Mouse (Mus musculus) midbrain, embryonic 16.5 days (tissue): Measurements from ENCODE around the gene Cbfa2t2. TPM values are rescaled to one million over a fixed set of nuclear protein-coding genes. Genes with fewer than 3 reads are reported as not detected.
A peak's percentile ranks its signal among the peaks of the same experiment; 100 is the strongest.

Experiments
- ATAC-seq: fragments of 200-750 bp; cut with Nextera tagmentation; 2 replicates; pipeline ENCODE4 v1.8.0; 2017; ENCODE audit warnings: moderate TSS enrichment
- H3K27ac ChIP-seq: fragments of 300-500 bp; sonication (generic); 2 replicates; pipeline ENCODE4 v1.5.1; 2014; ENCODE audit warnings: mild to moderate bottlenecking, low read length, mixed read lengths
- H3K27me3 ChIP-seq: fragments of 300-500 bp; sonication (generic); 2 replicates; pipeline ENCODE4 v1.6.1; 2014; ENCODE audit warnings: low read depth, low read length, mixed read lengths; ENCODE audit not compliant: control insufficient read depth, insufficient read depth
- H3K36me3 ChIP-seq: fragments of 300-500 bp; sonication (generic); 2 replicates; pipeline ENCODE4 v1.6.1; 2014; ENCODE audit warnings: mild to moderate bottlenecking, low read length, moderate library complexity, mixed read lengths; ENCODE audit not compliant: control insufficient read depth, insufficient read depth
- H3K4me1 ChIP-seq: fragments of 300-500 bp; sonication (generic); 2 replicates; pipeline ENCODE4 v1.6.1; 2014; ENCODE audit warnings: mild to moderate bottlenecking, low read length, mixed read lengths; ENCODE audit not compliant: control insufficient read depth, insufficient read depth
- H3K4me2 ChIP-seq: fragments of 300-500 bp; sonication (generic); 2 replicates; pipeline ENCODE4 v1.6.1; 2014; ENCODE audit warnings: mild to moderate bottlenecking, low read length, mixed read lengths
- H3K4me3 ChIP-seq: fragments of 300-500 bp; sonication (generic); 2 replicates; pipeline ENCODE4 v1.5.1; 2014; ENCODE audit warnings: low read depth, mild to moderate bottlenecking, low read length, moderate library complexity, mixed read lengths
- H3K9ac ChIP-seq: fragments of 300-500 bp; sonication (generic); 2 replicates; pipeline ENCODE4 v1.6.1; 2014; ENCODE audit warnings: low read depth, low read length, mixed read lengths
- H3K9me3 ChIP-seq: fragments of 300-500 bp; sonication (generic); replicated peaks from 2 replicates; pipeline ENCODE4 v1.6.1; 2014; ENCODE audit warnings: mild to moderate bottlenecking, low read length, mixed read lengths; ENCODE audit not compliant: control insufficient read depth, poor library complexity, severe bottlenecking
- WGBS: fragments of 180-500 bp; shearing (Covaris S2); extraction: QIAGEN DNeasy Blood & Tissue Kit; methylation state at CpG from one replicate; pipeline ENCODE4 v1.1.7; 2014; 5-methylcytosine and 5-hydroxymethylcytosine counted together
- polyA plus RNA-seq: library from polyadenylated mRNA; unstranded; fragments of >200 nt; fragmentation: Nextera tagmentation; extraction: Ambion mirVana; gene quantifications from 2 replicates; pipeline ENCODE4 v1.2.1, GENCODE M21; 2015

Cbfa2t2 gene
- polyA plus RNA-seq, 1 experiment from 2014 or later = 50.2 TPM

GRCm38 (mm10) chr2:154455776-154456175 is 19.5 kb downstream of the Cbfa2t2 start:
- Histone ChIP-seq H3K27ac (peak overlapping the region; percentile 28; the same call in 1 of the 2 replicates), H3K36me3 (no peaks in the 10 kb centered on the region), H3K27me3 (no peaks in the 10 kb centered on the region), H3K4me2 (no peak overlapping the region), H3K9me3 (no peaks in the 10 kb centered on the region), H3K4me3 (no peak overlapping the region), H3K9ac (no peak overlapping the region), H3K4me1 (peaks cover 11% of the 10 kb centered on the region)
- 63% methylated on average over 5 of the region's 5 CpGs for WGBS
- no peak for ATAC-seq

DNA sequence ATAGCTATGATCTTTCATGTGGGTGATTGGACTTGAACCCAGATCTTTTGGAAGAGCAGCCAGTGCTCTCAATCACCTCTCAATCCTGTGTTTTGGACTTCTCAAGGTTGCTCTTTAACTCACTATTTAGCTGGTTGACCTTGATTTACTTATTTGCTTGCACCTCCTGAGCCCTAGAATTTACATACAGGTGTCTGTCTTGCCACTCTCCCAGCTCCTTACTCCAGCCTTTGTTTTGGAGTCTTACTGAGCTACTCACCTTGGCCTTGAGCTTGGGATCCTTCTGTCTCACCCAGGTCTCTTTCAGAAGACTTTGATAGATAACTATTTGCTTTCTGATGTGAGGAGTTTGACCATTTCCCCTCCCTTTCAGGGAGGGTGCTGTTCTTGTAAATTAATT is 20.3 kb downstream of the Cbfa2t2 start:
- Histone ChIP-seq H3K4me2 (no peak overlapping the region), H3K4me3 (no peak overlapping the region), H3K27ac (no peak overlapping the region)

DNA sequence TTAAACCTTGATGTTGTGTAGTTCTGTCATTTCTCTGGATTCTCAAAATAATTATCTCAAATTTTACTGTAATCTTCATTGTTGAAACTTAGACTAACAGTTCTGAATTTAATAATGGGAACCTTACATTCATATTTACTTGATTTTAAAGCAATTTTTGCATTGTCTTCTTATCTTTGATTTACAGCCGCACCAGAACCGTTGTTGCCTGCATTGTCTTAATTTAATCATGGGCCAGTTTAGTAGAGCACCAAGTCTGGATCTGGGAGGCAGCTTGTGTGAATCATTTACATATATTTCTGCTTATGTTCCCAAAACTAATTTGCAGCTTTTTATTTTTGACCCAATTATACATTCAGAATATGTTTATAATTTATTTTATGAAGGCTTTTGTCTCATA is 23.0 kb downstream of the Cbfa2t2 start:
- Histone ChIP-seq H3K4me1 (peaks cover 11% of the 10 kb centered on the region), H3K4me3 (no peak overlapping the region), H3K9ac (no peak overlapping the region), H3K9me3 (no peaks in the 10 kb centered on the region), H3K27me3 (no peaks in the 10 kb centered on the region), H3K27ac (no peak overlapping the region), H3K36me3 (no peaks in the 10 kb centered on the region), H3K4me2 (no peak overlapping the region)
- WGBS = 64% methylated on average over 2 of the region's 2 CpGs
- no peak for ATAC-seq

More for the DNA sequence above, 20.3 kb downstream of the Cbfa2t2 start:
- no peak overlapping the region for H3K9ac ChIP-seq
- no peaks in the 10 kb centered on the region for H3K9me3 ChIP-seq
- no peaks in the 10 kb centered on the region for H3K36me3 ChIP-seq
- ATAC-seq = no peak
- no peaks in the 10 kb centered on the region for H3K27me3 ChIP-seq
- H3K4me1 ChIP-seq = peaks cover 11% of the 10 kb centered on the region

- no peak for ATAC-seq
- Histone ChIP-seq H3K4me3 (no peak overlapping the region), H3K27me3 (no peaks in the 10 kb centered on the region), H3K9me3 (no peaks in the 10 kb centered on the region), H3K27ac (no peak overlapping the region), H3K9ac (no peak overlapping the region), H3K4me1 (peaks cover 11% of the 10 kb centered on the region), H3K36me3 (no peaks in the 10 kb centered on the region), H3K4me2 (peak overlapping the region; percentile 23; the same call in 1 of the 2 replicates)
- 22% methylated on average over 4 of the region's 4 CpGs for WGBS
These were observed 23.6 kb downstream of the Cbfa2t2 start for GRCm38 (mm10) chr2:154459851-154460250.

- Histone ChIP-seq H3K27me3 (no peaks in the 10 kb centered on the region), H3K36me3 (no peaks in the 10 kb centered on the region), H3K4me3 (no peak overlapping the region), H3K9me3 (no peaks in the 10 kb centered on the region), H3K9ac (no peak overlapping the region), H3K4me2 (no peak overlapping the region), H3K27ac (no peak overlapping the region), H3K4me1 (peaks cover 13% of the 10 kb centered on the region)
- ATAC-seq = no peak
- WGBS = 92% methylated on average over 11 of the region's 11 CpGs
These were observed 27.4 kb downstream of the Cbfa2t2 start for GRCm38 (mm10) chr2:154463621-154464198.

DNA sequence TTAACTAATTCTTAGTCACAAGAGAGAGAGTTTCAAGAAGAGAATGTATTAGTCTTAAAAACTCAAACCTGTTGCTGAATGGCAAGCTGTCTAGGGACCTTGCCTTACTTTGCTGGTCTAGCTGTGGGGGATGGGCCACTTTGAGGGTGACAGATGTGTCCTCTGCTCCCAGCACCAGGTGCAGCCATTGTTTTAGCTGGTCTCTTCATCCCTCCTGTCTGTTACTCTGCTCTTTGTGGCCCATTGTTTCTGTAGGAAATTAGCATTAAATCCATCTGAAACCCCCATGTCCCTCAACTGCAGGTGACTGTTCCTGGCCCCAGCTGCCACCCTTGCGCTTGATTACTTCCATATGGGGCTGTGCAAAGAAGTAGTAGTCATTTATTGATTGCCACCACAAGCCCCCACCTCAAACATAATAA is 29.6 kb downstream of the Cbfa2t2 start:
- Histone ChIP-seq H3K4me1 (peaks cover 6% of the 10 kb centered on the region; the same call in 1 of the 2 replicates), H3K9me3 (no peaks in the 10 kb centered on the region), H3K27ac (0 out of 2 replicates have a peak overlapping the region, but pooled peaks have one; percentile 4), H3K36me3 (no peaks in the 10 kb centered on the region), H3K9ac (no peak overlapping the region), H3K27me3 (no peaks in the 10 kb centered on the region), H3K4me2 (no peak overlapping the region), H3K4me3 (no peak overlapping the region)
- 15% methylated on average over 1 of the region's 1 CpGs for WGBS
- no peak for ATAC-seq

DNA sequence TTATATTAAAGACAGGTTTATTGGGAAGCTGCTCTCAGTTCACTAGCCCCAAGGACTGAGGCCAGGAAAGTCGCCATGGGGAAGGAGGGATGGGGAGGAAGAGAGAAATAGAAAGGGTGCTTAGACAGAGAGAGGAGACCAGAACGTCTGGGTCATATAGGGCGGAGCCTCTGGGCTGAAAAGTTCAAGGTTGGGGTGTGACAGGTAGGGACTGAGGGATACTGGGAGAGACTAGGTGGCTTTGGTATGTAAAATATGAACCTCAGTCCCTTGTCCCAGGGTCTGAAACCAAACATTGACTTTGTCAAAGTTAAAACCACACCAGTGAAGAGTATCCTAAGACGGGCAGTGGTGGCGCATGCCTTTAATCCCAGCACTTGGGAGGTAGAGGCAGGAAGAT is 30.9 kb downstream of the Cbfa2t2 start:
- Histone ChIP-seq H3K4me3 (no peak overlapping the region), H3K27ac (no peak overlapping the region), H3K4me1 (peaks cover 6% of the 10 kb centered on the region; the same call in 1 of the 2 replicates), H3K4me2 (no peak overlapping the region), H3K36me3 (no peaks in the 10 kb centered on the region), H3K9ac (no peak overlapping the region), H3K9me3 (no peaks in the 10 kb centered on the region), H3K27me3 (no peaks in the 10 kb centered on the region)
- 91% methylated on average over 5 of the region's 5 CpGs for WGBS
- no peak for ATAC-seq

GRCm38 (mm10) chr2:154474251-154475061 is 38.2 kb downstream of the Cbfa2t2 start:
- Histone ChIP-seq H3K4me1 (no peaks in the 10 kb centered on the region), H3K9ac (no peak overlapping the region), H3K36me3 (no peaks in the 10 kb centered on the region), H3K4me3 (no peak overlapping the region), H3K27me3 (no peaks in the 10 kb centered on the region), H3K9me3 (no peaks in the 10 kb centered on the region), H3K27ac (no peak overlapping the region), H3K4me2 (no peak overlapping the region)
- WGBS = 84% methylated on average over 1 of the region's 1 CpGs
- no peak for ATAC-seq

GRCm38 (mm10) chr2:154475062-154475349 is 38.7 kb downstream of the Cbfa2t2 start:
- H3K4me1 ChIP-seq = no peaks in the 10 kb centered on the region
- H3K27me3 ChIP-seq = no peaks in the 10 kb centered on the region
- H3K4me3 ChIP-seq = no peak overlapping the region
- H3K36me3 ChIP-seq = no peaks in the 10 kb centered on the region
- no peak overlapping the region for H3K27ac ChIP-seq
- WGBS = 91% methylated on average over 1 of the region's 1 CpGs
- H3K9ac ChIP-seq = no peak overlapping the region
- H3K9me3 ChIP-seq = no peaks in the 10 kb centered on the region
- no peak overlapping the region for H3K4me2 ChIP-seq
- ATAC-seq = no peak
